Mouse (Mus musculus) midbrain, embryonic 11.5 days (tissue): ENCODE results near the gene Lypd4. TPM values are rescaled to one million over a fixed set of nuclear protein-coding genes. Genes with fewer than 3 reads are reported as not detected.
A peak's percentile ranks its signal among the peaks of the same experiment; 100 is the strongest.

Source experiments
- ATAC-seq: fragments of 200-750 bp; cut with Nextera tagmentation; 2 replicates; pipeline ENCODE4 v1.8.0; 2017; ENCODE audit warnings: moderate TSS enrichment, moderate library complexity; ENCODE audit not compliant: low FRiP score
- DNase-seq: peaks from one replicate; pipeline ENCODE4 v3.0.0; 2015; ENCODE audit warnings: low spot score; ENCODE audit errors: missing footprints
- H3K27ac ChIP-seq: fragments of 300-500 bp; sonication (generic); 2 replicates; pipeline ENCODE4 v1.5.1; 2014; ENCODE audit warnings: low read depth, low read length
- H3K27me3 ChIP-seq: fragments of 300-500 bp; sonication (generic); 2 replicates; pipeline ENCODE4 v1.6.1; 2014; ENCODE audit warnings: mild to moderate bottlenecking, low read length, moderate library complexity, mixed read lengths; ENCODE audit not compliant: control insufficient read depth, insufficient read depth
- H3K36me3 ChIP-seq: fragments of 300-500 bp; sonication (generic); 2 replicates; pipeline ENCODE4 v1.6.1; 2014; ENCODE audit warnings: mild to moderate bottlenecking, low read length, moderate library complexity, mixed read lengths; ENCODE audit not compliant: control insufficient read depth, insufficient read depth
- H3K4me1 ChIP-seq: fragments of 300-500 bp; sonication (generic); 2 replicates; pipeline ENCODE4 v1.6.1; 2014; ENCODE audit warnings: low read length; ENCODE audit not compliant: control insufficient read depth, insufficient read depth
- H3K4me2 ChIP-seq: fragments of 300-500 bp; sonication (generic); 2 replicates; pipeline ENCODE4 v1.6.1; 2014; ENCODE audit warnings: mild to moderate bottlenecking, moderate library complexity
- H3K4me3 ChIP-seq: fragments of 300-500 bp; sonication (generic); 2 replicates; pipeline ENCODE4 v1.5.1; 2014; ENCODE audit warnings: low read depth, low read length
- H3K9ac ChIP-seq: fragments of 300-500 bp; sonication (generic); 2 replicates; pipeline ENCODE4 v1.6.1; 2014; ENCODE audit warnings: low read length
- H3K9me3 ChIP-seq: fragments of 300-500 bp; sonication (generic); 2 replicates; pipeline ENCODE4 v1.6.1; 2016; ENCODE audit warnings: low read length; ENCODE audit not compliant: control insufficient read depth
- WGBS: fragments of 180-500 bp; shearing (Covaris S2); extraction: QIAGEN DNeasy Blood & Tissue Kit; methylation state at CpG from one replicate; pipeline ENCODE4 v1.1.7; 2014; 5-methylcytosine and 5-hydroxymethylcytosine counted together
- polyA plus RNA-seq: library from polyadenylated mRNA; unstranded; fragments of >200 nt; fragmentation: Nextera tagmentation; extraction: Ambion mirVana; gene quantifications from 2 replicates; pipeline ENCODE4 v1.2.1, GENCODE M21; 2014

The Lypd4 gene
- polyA plus RNA-seq: not detected in 2 replicates

DNA sequence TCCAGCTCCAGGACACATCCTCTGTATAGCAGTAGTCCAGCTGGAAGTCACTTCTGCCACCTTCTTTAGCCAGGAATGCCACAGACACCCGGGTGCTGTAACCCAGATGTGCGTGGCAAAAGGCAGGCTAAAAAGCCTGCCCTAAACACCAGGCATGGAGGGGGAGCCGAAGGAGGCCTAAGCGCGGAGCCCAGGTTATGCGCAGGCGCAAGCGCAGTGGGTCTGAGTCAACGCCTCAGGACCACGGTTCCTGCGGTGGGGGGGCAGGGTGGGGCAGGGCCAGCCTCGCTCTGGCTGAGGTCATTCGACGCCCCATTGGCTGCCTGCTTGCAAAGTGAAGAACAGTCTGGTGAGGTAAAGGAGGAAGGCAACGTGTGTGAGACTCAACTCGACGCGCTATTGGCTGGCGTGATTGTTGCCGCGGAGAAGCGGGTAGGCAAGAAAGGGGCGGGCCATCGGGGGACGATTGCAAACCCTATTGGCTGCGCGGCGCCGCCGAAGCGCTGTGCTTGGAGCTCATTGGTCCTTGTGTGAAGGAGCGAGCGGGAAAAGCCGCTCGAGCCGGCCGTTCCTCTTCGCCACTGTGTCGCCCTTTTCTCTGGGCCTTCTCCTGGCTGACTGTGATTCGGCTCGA, at the start of gene Lypd4, which contains the start of gene Dmrtc2:
Gene Lypd4 (minus strand): TSS at position 410 of the 634 bp plus-strand sequence.
Gene Dmrtc2 (plus strand): TSS at position 526 of the 634 bp plus-strand sequence.
- H3K4me1 ChIP-seq: no peaks in the 10 kb centered on the region
- H3K9ac ChIP-seq: no peak within 1 kb of the TSS
- H3K27me3 ChIP-seq: peaks cover 2% of the 10 kb centered on the region; the same call in 1 of the 2 replicates
- peak; percentile 89 for DNase-seq
- no peaks in the 10 kb centered on the region; the same call in 1 of the 2 replicates for H3K9me3 ChIP-seq
- no peak within 1 kb of the TSS for H3K4me2 ChIP-seq
- WGBS: 58% methylated on average over 41 of the region's 41 CpGs
- no peaks in the 10 kb centered on the region for H3K36me3 ChIP-seq
- peak; percentile 33; the same call in 1 of the 2 replicates for ATAC-seq
- H3K4me3 ChIP-seq: no peak within 1 kb of the TSS
- no peak within 1 kb of the TSS for H3K27ac ChIP-seq

DNA sequence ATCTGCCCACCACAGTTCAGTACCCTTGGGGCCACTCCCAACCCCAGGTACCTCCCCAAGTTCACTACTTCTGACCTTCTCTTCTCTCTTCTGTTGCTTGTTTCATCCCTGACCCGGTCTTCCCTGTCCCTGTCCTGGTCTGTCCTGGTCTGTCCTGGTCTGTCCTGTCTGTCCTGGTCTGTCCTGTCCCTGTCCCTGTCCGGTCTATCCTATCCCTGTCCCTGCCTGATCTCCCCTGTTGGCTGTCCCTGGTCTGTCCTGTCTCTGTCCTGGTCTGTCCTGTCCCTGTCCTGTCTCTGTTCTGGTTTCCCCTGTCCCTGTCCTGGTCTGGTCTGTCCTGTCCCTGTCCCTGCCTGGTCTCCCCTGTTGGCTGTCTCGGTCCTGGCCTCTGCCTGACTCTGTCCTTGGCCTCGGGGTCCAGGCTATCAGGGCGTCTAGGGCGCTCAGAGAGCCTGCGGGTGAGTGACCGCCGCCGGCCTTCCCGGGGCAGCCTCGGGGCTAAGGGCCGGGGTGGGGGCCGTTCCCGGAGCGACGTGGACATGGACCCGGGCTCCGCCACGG, 49.1 kb upstream of the Lypd4 start:
- peaks cover 25% of the 10 kb centered on the region for H3K36me3 ChIP-seq
- no peak overlapping the region for H3K27ac ChIP-seq
- H3K4me2 ChIP-seq: no peak overlapping the region
- DNase-seq (no peak), ATAC-seq (no peak)
- H3K9ac ChIP-seq: no peak overlapping the region
- H3K4me3 ChIP-seq: no peak overlapping the region
- H3K27me3 ChIP-seq: no peaks in the 10 kb centered on the region
- no peaks in the 10 kb centered on the region for H3K9me3 ChIP-seq
- WGBS: 92% methylated on average over 20 of the region's 20 CpGs
- H3K4me1 ChIP-seq: no peaks in the 10 kb centered on the region

- ATAC-seq (no peak), DNase-seq (no peak)
- no peaks in the 10 kb centered on the region for H3K36me3 ChIP-seq
- 95% methylated on average over 14 of the region's 14 CpGs for WGBS
- H3K27me3 ChIP-seq: no peaks in the 10 kb centered on the region
- H3K9me3 ChIP-seq: no peaks in the 10 kb centered on the region
- no peak overlapping the region for H3K9ac ChIP-seq
- no peaks in the 10 kb centered on the region for H3K4me1 ChIP-seq
- H3K4me3 ChIP-seq: no peak overlapping the region
- no peak overlapping the region for H3K4me2 ChIP-seq
- H3K27ac ChIP-seq: no peak overlapping the region
These were observed 42.7 kb upstream of the Lypd4 start for GRCm38 (mm10) chr7:24912480-24912879.

GRCm38 (mm10) chr7:24907211-24907748, 37.5 kb upstream of the Lypd4 start:
- Histone ChIP-seq H3K4me2 (no peak overlapping the region), H3K9me3 (no peaks in the 10 kb centered on the region), H3K36me3 (no peaks in the 10 kb centered on the region), H3K27ac (no peak overlapping the region), H3K4me1 (no peaks in the 10 kb centered on the region), H3K9ac (no peak overlapping the region), H3K4me3 (no peak overlapping the region), H3K27me3 (no peaks in the 10 kb centered on the region)
- WGBS: 42% methylated on average over 10 of the region's 13 CpGs
- ATAC-seq: no peak
- no peak for DNase-seq

- Histone ChIP-seq H3K4me3 (no peak overlapping the region), H3K9ac (no peak overlapping the region), H3K9me3 (no peaks in the 10 kb centered on the region), H3K36me3 (no peaks in the 10 kb centered on the region), H3K27ac (no peak overlapping the region), H3K4me2 (no peak overlapping the region), H3K27me3 (no peaks in the 10 kb centered on the region), H3K4me1 (no peaks in the 10 kb centered on the region)
- WGBS: 39% methylated on average over 6 of the region's 6 CpGs
- DNase-seq (no peak), ATAC-seq (no peak)
These were observed 36.8 kb upstream of the Lypd4 start for GRCm38 (mm10) chr7:24906551-24906950.

GRCm38 (mm10) chr7:24904936-24905335, 35.2 kb upstream of the Lypd4 start:
- Histone ChIP-seq H3K9me3 (no peaks in the 10 kb centered on the region), H3K27me3 (no peaks in the 10 kb centered on the region), H3K9ac (peak overlapping the region; percentile 75), H3K36me3 (no peaks in the 10 kb centered on the region), H3K27ac (no peak overlapping the region), H3K4me3 (peak overlapping the region; percentile 70), H3K4me2 (peak overlapping the region; percentile 87), H3K4me1 (no peaks in the 10 kb centered on the region)
- ATAC-seq (peak; percentile 43; the same call in 1 of the 2 replicates), DNase-seq (peak; percentile 96)
- WGBS: 15% methylated on average over 3 of the region's 3 CpGs

GRCm38 (mm10) chr7:24904070-24904483, 34.3 kb upstream of the Lypd4 start:
- under 1% methylated on average over 30 of the region's 30 CpGs for WGBS
- peak overlapping the region; percentile 45; the same call in 1 of the 2 replicates for H3K27ac ChIP-seq
- H3K4me2 ChIP-seq: peak overlapping the region; percentile 87
- peak overlapping the region; percentile 75 for H3K9ac ChIP-seq
- ATAC-seq (peak; percentile 97), DNase-seq (peak; percentile 98)
- H3K9me3 ChIP-seq: no peaks in the 10 kb centered on the region
- peak overlapping the region; percentile 70 for H3K4me3 ChIP-seq
- no peaks in the 10 kb centered on the region for H3K27me3 ChIP-seq
- H3K4me1 ChIP-seq: no peaks in the 10 kb centered on the region
- H3K36me3 ChIP-seq: no peaks in the 10 kb centered on the region

- H3K36me3 ChIP-seq: no peaks in the 10 kb centered on the region
- no peaks in the 10 kb centered on the region for H3K9me3 ChIP-seq
- DNase-seq (no peak), ATAC-seq (no peak)
- H3K27ac ChIP-seq: peak overlapping the region; percentile 21; the same call in 1 of the 2 replicates
- H3K4me3 ChIP-seq: peak overlapping the region; percentile 70
- H3K27me3 ChIP-seq: no peaks in the 10 kb centered on the region
- peak overlapping the region; percentile 87 for H3K4me2 ChIP-seq
- H3K9ac ChIP-seq: peak overlapping the region; percentile 71
- 47% methylated on average over 10 of the region's 10 CpGs for WGBS
- no peaks in the 10 kb centered on the region for H3K4me1 ChIP-seq
These were observed 33.7 kb upstream of the Lypd4 start for GRCm38 (mm10) chr7:24903444-24903825.
